Mouse (Mus musculus) embryo, embryonic 9.5 days (tissue): ENCODE measurements around the gene Trim15.

Experiments used
- DNase-seq: peaks from one replicate; pipeline ENCODE4 v3.0.0-alpha.2; 2017; ENCODE audit errors: extremely low spot score

Trim15 gene

GRCm38 (mm10) chr17:36826002-36826401 lies 41.0 kb downstream of the Trim15 start:
- DNase-seq = peak; percentile 42

- DNase-seq = no peak
Measured at GRCm38 (mm10) chr17:36825525-36825924, 41.5 kb downstream of the Trim15 start.

GRCm38 (mm10) chr17:36824005-36824404 lies 43.0 kb downstream of the Trim15 start:
- peak; percentile 52 for DNase-seq

GRCm38 (mm10) chr17:36811871-36812270 lies 55.1 kb downstream of the Trim15 start, which contains the start of gene H2-M10.6:
TSS of gene H2-M10.6 (plus strand) at chr17:36812171.
- DNase-seq = no peak
